Mouse (Mus musculus): ENCODE results near the gene Hdac5. TPM values are rescaled to one million over a fixed set of nuclear protein-coding genes. Genes with fewer than 3 reads are reported as not detected.

Hdac5 gene
- polyA plus RNA-seq, 1 experiment = 68.9 TPM

GRCm38 (mm10) chr11:102215511-102215910, 14.5 kb downstream of the Hdac5 start:
- Histone ChIP-seq H3K4me3 (ENCODE audit: control insufficient read depth, low read depth, low read length) (no peak overlapping the region), H3K27me3 (ENCODE audit: control insufficient read depth, insufficient read depth, low read length) (no peaks in the 10 kb centered on the region), H3K4me1 (ENCODE audit: control insufficient read depth, insufficient read depth, low read length) (peaks cover 20% of the 10 kb centered on the region), H3K27ac (ENCODE audit: control insufficient read depth, insufficient read depth, low read depth, low read length) (no peak overlapping the region), H3K36me3 (ENCODE audit: control insufficient read depth, insufficient read depth, low read length) (no peaks in the 10 kb centered on the region)
- TF ChIP-seq POLR2A (IDR thresholded peaks at IDR 0.05; ENCODE audit: control insufficient read depth, low read depth, low read length) (no peak), CTCF (IDR thresholded peaks at IDR 0.05; ENCODE audit: control insufficient read depth, insufficient read depth, insufficient replicate concordance, low read depth, low read length) (no peak)

- no peak overlapping the region for H3K4me3 ChIP-seq (ENCODE audit: control insufficient read depth, low read depth, low read length)
- no peaks in the 10 kb centered on the region for H3K27me3 ChIP-seq (ENCODE audit: control insufficient read depth, insufficient read depth, low read length)
- TF ChIP-seq CTCF (IDR thresholded peaks at IDR 0.05; ENCODE audit: control insufficient read depth, insufficient read depth, insufficient replicate concordance, low read depth, low read length) = no peak
- H3K4me1 ChIP-seq (ENCODE audit: control insufficient read depth, insufficient read depth, low read length) = peaks cover 19% of the 10 kb centered on the region
- no peaks in the 10 kb centered on the region for H3K36me3 ChIP-seq (ENCODE audit: control insufficient read depth, insufficient read depth, low read length)
- H3K27ac ChIP-seq (ENCODE audit: control insufficient read depth, insufficient read depth, low read depth, low read length) = no peak overlapping the region
Observed at GRCm38 (mm10) chr11:102214430-102215156, 15.4 kb downstream of the Hdac5 start.

- H3K4me1 ChIP-seq (ENCODE audit: control insufficient read depth, insufficient read depth, low read length) = peaks cover 7% of the 10 kb centered on the region
- TF ChIP-seq POLR2A (IDR thresholded peaks at IDR 0.05; ENCODE audit: control insufficient read depth, low read depth, low read length) (no peak), CTCF (IDR thresholded peaks at IDR 0.05; ENCODE audit: control insufficient read depth, insufficient read depth, insufficient replicate concordance, low read depth, low read length) (no peak)
- no peak overlapping the region for H3K27ac ChIP-seq (ENCODE audit: control insufficient read depth, insufficient read depth, low read depth, low read length)
- no peaks in the 10 kb centered on the region for H3K27me3 ChIP-seq (ENCODE audit: control insufficient read depth, insufficient read depth, low read length)
- no peaks in the 10 kb centered on the region for H3K36me3 ChIP-seq (ENCODE audit: control insufficient read depth, insufficient read depth, low read length)
- no peak overlapping the region for H3K4me3 ChIP-seq (ENCODE audit: control insufficient read depth, low read depth, low read length)
Observed at GRCm38 (mm10) chr11:102211936-102212341, 18.0 kb downstream of the Hdac5 start.

- no peaks in the 10 kb centered on the region for H3K36me3 ChIP-seq (ENCODE audit: control insufficient read depth, insufficient read depth, low read length)
- H3K4me1 ChIP-seq (ENCODE audit: control insufficient read depth, insufficient read depth, low read length) = peaks cover 8% of the 10 kb centered on the region
- H3K4me3 ChIP-seq (ENCODE audit: control insufficient read depth, low read depth, low read length) = no peak overlapping the region
- no peaks in the 10 kb centered on the region for H3K27me3 ChIP-seq (ENCODE audit: control insufficient read depth, insufficient read depth, low read length)
- TF ChIP-seq POLR2A (IDR thresholded peaks at IDR 0.05; ENCODE audit: control insufficient read depth, low read depth, low read length) = no peak
- no peak for TF ChIP-seq CTCF (IDR thresholded peaks at IDR 0.05; ENCODE audit: control insufficient read depth, insufficient read depth, insufficient replicate concordance, low read depth, low read length)
- H3K27ac ChIP-seq (ENCODE audit: control insufficient read depth, insufficient read depth, low read depth, low read length) = no peak overlapping the region
Observed at GRCm38 (mm10) chr11:102211011-102211410, 19.0 kb downstream of the Hdac5 start.

GRCm38 (mm10) chr11:102210185-102210584, 19.8 kb downstream of the Hdac5 start:
- TF ChIP-seq POLR2A (IDR thresholded peaks at IDR 0.05; ENCODE audit: control insufficient read depth, low read depth, low read length) (no peak), CTCF (IDR thresholded peaks at IDR 0.05; ENCODE audit: control insufficient read depth, insufficient read depth, insufficient replicate concordance, low read depth, low read length) (no peak)
- Histone ChIP-seq H3K27ac (ENCODE audit: control insufficient read depth, insufficient read depth, low read depth, low read length) (no peak overlapping the region), H3K36me3 (ENCODE audit: control insufficient read depth, insufficient read depth, low read length) (no peaks in the 10 kb centered on the region), H3K27me3 (ENCODE audit: control insufficient read depth, insufficient read depth, low read length) (no peaks in the 10 kb centered on the region), H3K4me3 (ENCODE audit: control insufficient read depth, low read depth, low read length) (no peak overlapping the region), H3K4me1 (ENCODE audit: control insufficient read depth, insufficient read depth, low read length) (peaks cover 7% of the 10 kb centered on the region)

- Histone ChIP-seq H3K4me3 (ENCODE audit: control insufficient read depth, low read depth, low read length) (no peak overlapping the region), H3K4me1 (ENCODE audit: control insufficient read depth, insufficient read depth, low read length) (peaks cover 5% of the 10 kb centered on the region), H3K36me3 (ENCODE audit: control insufficient read depth, insufficient read depth, low read length) (no peaks in the 10 kb centered on the region), H3K27ac (ENCODE audit: control insufficient read depth, insufficient read depth, low read depth, low read length) (no peak overlapping the region), H3K27me3 (ENCODE audit: control insufficient read depth, insufficient read depth, low read length) (no peaks in the 10 kb centered on the region)
- TF ChIP-seq POLR2A (IDR thresholded peaks at IDR 0.05; ENCODE audit: control insufficient read depth, low read depth, low read length) = no peak
- peak; percentile 51; the same call in 1 of the 2 replicates for TF ChIP-seq CTCF (IDR thresholded peaks at IDR 0.05; ENCODE audit: control insufficient read depth, insufficient read depth, insufficient replicate concordance, low read depth, low read length)
Observed at GRCm38 (mm10) chr11:102209742-102210141, 20.2 kb downstream of the Hdac5 start.

- no peak for TF ChIP-seq CTCF (IDR thresholded peaks at IDR 0.05; ENCODE audit: control insufficient read depth, insufficient read depth, insufficient replicate concordance, low read depth, low read length)
- no peak for TF ChIP-seq POLR2A (IDR thresholded peaks at IDR 0.05; ENCODE audit: control insufficient read depth, low read depth, low read length)
- Histone ChIP-seq H3K27me3 (ENCODE audit: control insufficient read depth, insufficient read depth, low read length) (no peaks in the 10 kb centered on the region), H3K4me1 (ENCODE audit: control insufficient read depth, insufficient read depth, low read length) (peaks cover 2% of the 10 kb centered on the region), H3K36me3 (ENCODE audit: control insufficient read depth, insufficient read depth, low read length) (no peaks in the 10 kb centered on the region), H3K27ac (ENCODE audit: control insufficient read depth, insufficient read depth, low read depth, low read length) (no peak overlapping the region), H3K4me3 (ENCODE audit: control insufficient read depth, low read depth, low read length) (no peak overlapping the region)
Observed at GRCm38 (mm10) chr11:102208846-102209245, 21.1 kb downstream of the Hdac5 start.
